Mouse (Mus musculus): ENCODE measurements at regions not wholly inside any gene's neighbourhood (a gene's known extent, or its start where the extent isn't known, plus 50 kb on each side); places are given as distances from the start of the nearest gene placed in this dataset.

- ATAC-seq (ENCODE audit: extremely low read depth, insufficient number of reproducible peaks, low FRiP score, poor library complexity, severe bottlenecking) (no peak), DNase-seq (ENCODE audit: low spot score) (no peak)
- H3K27me3 ChIP-seq (ENCODE audit: insufficient read depth, low read length), result no peaks in the 10 kb centered on the region
- H3K4me1 ChIP-seq (ENCODE audit: insufficient read depth, low read depth, low read length), result no peaks in the 10 kb centered on the region
- H3K36me3 ChIP-seq (replicated peaks), result no peaks in the 10 kb centered on the region
- no peak for TF ChIP-seq GATA2 (IDR thresholded peaks at IDR 0.05; ENCODE audit: borderline replicate concordance, low read depth, low read length)
- no peak for TF ChIP-seq CTCF (IDR thresholded peaks at IDR 0.05; ENCODE audit: low read depth, low read length)
- TF ChIP-seq GATA1 (IDR thresholded peaks at IDR 0.05; ENCODE audit: borderline replicate concordance, low read length), result no peak
- TF ChIP-seq TAL1 (conservative IDR thresholded peaks at IDR 0.05; ENCODE audit: low read depth, low read length), result no peak
- TF ChIP-seq POLR2AphosphoS5 (IDR thresholded peaks at IDR 0.05; ENCODE audit: insufficient replicate concordance, low read depth, low read length), result no peak
- H3K9me3 ChIP-seq (replicated peaks), result peaks cover 2% of the 10 kb centered on the region; the same call in 1 of the 2 replicates
- H3K4me3 ChIP-seq (ENCODE audit: low read depth, low read length), result no peak overlapping the region
Measured at GRCm38 (mm10) chr16:73379056-73379455, 1032.6 kb downstream of the Robo2 start.

- H3K36me3 ChIP-seq (replicated peaks), result no peaks in the 10 kb centered on the region
- no peak for DNase-seq (ENCODE audit: low spot score)
- peaks cover 4% of the 10 kb centered on the region; the same call in 1 of the 2 replicates for H3K9me3 ChIP-seq (replicated peaks)
- no peak overlapping the region for H3K4me3 ChIP-seq (ENCODE audit: low read depth, low read length)
- no peaks in the 10 kb centered on the region for H3K4me1 ChIP-seq (ENCODE audit: insufficient read depth, low read depth, low read length)
- ATAC-seq (ENCODE audit: extremely low read depth, insufficient number of reproducible peaks, low FRiP score, poor library complexity, severe bottlenecking), result no peak
- no peaks in the 10 kb centered on the region for H3K27me3 ChIP-seq (ENCODE audit: insufficient read depth, low read length)
- TF ChIP-seq GATA1 (IDR thresholded peaks at IDR 0.05; ENCODE audit: borderline replicate concordance, low read length), result no peak
- TF ChIP-seq POLR2AphosphoS5 (IDR thresholded peaks at IDR 0.05; ENCODE audit: insufficient replicate concordance, low read depth, low read length), result no peak
- TF ChIP-seq GATA2 (IDR thresholded peaks at IDR 0.05; ENCODE audit: borderline replicate concordance, low read depth, low read length), result no peak
- TF ChIP-seq CTCF (IDR thresholded peaks at IDR 0.05; ENCODE audit: low read depth, low read length), result no peak
- no peak for TF ChIP-seq TAL1 (conservative IDR thresholded peaks at IDR 0.05; ENCODE audit: low read depth, low read length)
Measured at GRCm38 (mm10) chr16:73374608-73375165, 1036.9 kb downstream of the Robo2 start.

GRCm38 (mm10) chr16:73368607-73369233 lies 1042.9 kb downstream of the Robo2 start:
- Histone ChIP-seq H3K27me3 (ENCODE audit: insufficient read depth, low read length) (no peaks in the 10 kb centered on the region), H3K4me3 (ENCODE audit: low read depth, low read length) (no peak overlapping the region), H3K36me3 (replicated peaks) (no peaks in the 10 kb centered on the region), H3K9me3 (replicated peaks) (peaks cover 14% of the 10 kb centered on the region), H3K4me1 (ENCODE audit: insufficient read depth, low read depth, low read length) (no peaks in the 10 kb centered on the region)
- no peak for ATAC-seq (ENCODE audit: extremely low read depth, insufficient number of reproducible peaks, low FRiP score, poor library complexity, severe bottlenecking)
- TF ChIP-seq POLR2AphosphoS5 (IDR thresholded peaks at IDR 0.05; ENCODE audit: insufficient replicate concordance, low read depth, low read length) (no peak), CTCF (IDR thresholded peaks at IDR 0.05; ENCODE audit: low read depth, low read length) (no peak), GATA1 (IDR thresholded peaks at IDR 0.05; ENCODE audit: borderline replicate concordance, low read length) (no peak), TAL1 (conservative IDR thresholded peaks at IDR 0.05; ENCODE audit: low read depth, low read length) (no peak), GATA2 (IDR thresholded peaks at IDR 0.05; ENCODE audit: borderline replicate concordance, low read depth, low read length) (no peak)
- no peak for DNase-seq (ENCODE audit: low spot score)

GRCm38 (mm10) chr16:73367926-73368325 lies 1043.7 kb downstream of the Robo2 start:
- no peak for DNase-seq (ENCODE audit: low spot score)
- H3K27me3 ChIP-seq (ENCODE audit: insufficient read depth, low read length), result no peaks in the 10 kb centered on the region
- no peak for TF ChIP-seq CTCF (IDR thresholded peaks at IDR 0.05; ENCODE audit: low read depth, low read length)
- TF ChIP-seq GATA2 (IDR thresholded peaks at IDR 0.05; ENCODE audit: borderline replicate concordance, low read depth, low read length), result no peak
- no peak for TF ChIP-seq TAL1 (conservative IDR thresholded peaks at IDR 0.05; ENCODE audit: low read depth, low read length)
- no peak for TF ChIP-seq GATA1 (IDR thresholded peaks at IDR 0.05; ENCODE audit: borderline replicate concordance, low read length)
- TF ChIP-seq POLR2AphosphoS5 (IDR thresholded peaks at IDR 0.05; ENCODE audit: insufficient replicate concordance, low read depth, low read length), result no peak
- no peak for ATAC-seq (ENCODE audit: extremely low read depth, insufficient number of reproducible peaks, low FRiP score, poor library complexity, severe bottlenecking)
- peaks cover 10% of the 10 kb centered on the region for H3K9me3 ChIP-seq (replicated peaks)
- H3K4me3 ChIP-seq (ENCODE audit: low read depth, low read length), result no peak overlapping the region
- no peaks in the 10 kb centered on the region for H3K4me1 ChIP-seq (ENCODE audit: insufficient read depth, low read depth, low read length)
- no peaks in the 10 kb centered on the region for H3K36me3 ChIP-seq (replicated peaks)

- Histone ChIP-seq H3K4me3 (ENCODE audit: low read depth, low read length) (no peak overlapping the region), H3K27me3 (ENCODE audit: insufficient read depth, low read length) (no peaks in the 10 kb centered on the region), H3K4me1 (ENCODE audit: insufficient read depth, low read depth, low read length) (no peaks in the 10 kb centered on the region), H3K9me3 (replicated peaks) (peaks cover 10% of the 10 kb centered on the region), H3K36me3 (replicated peaks) (no peaks in the 10 kb centered on the region)
- ATAC-seq (ENCODE audit: extremely low read depth, insufficient number of reproducible peaks, low FRiP score, poor library complexity, severe bottlenecking) (no peak), DNase-seq (ENCODE audit: low spot score) (no peak)
- TF ChIP-seq CTCF (IDR thresholded peaks at IDR 0.05; ENCODE audit: low read depth, low read length) (no peak), GATA1 (IDR thresholded peaks at IDR 0.05; ENCODE audit: borderline replicate concordance, low read length) (no peak), GATA2 (IDR thresholded peaks at IDR 0.05; ENCODE audit: borderline replicate concordance, low read depth, low read length) (no peak), TAL1 (conservative IDR thresholded peaks at IDR 0.05; ENCODE audit: low read depth, low read length) (no peak), POLR2AphosphoS5 (IDR thresholded peaks at IDR 0.05; ENCODE audit: insufficient replicate concordance, low read depth, low read length) (no peak)
Measured at GRCm38 (mm10) chr16:73367226-73367840, 1044.3 kb downstream of the Robo2 start.

- Histone ChIP-seq H3K9me3 (replicated peaks) (peaks cover 5% of the 10 kb centered on the region; the same call in 1 of the 2 replicates), H3K27me3 (ENCODE audit: insufficient read depth, low read length) (no peaks in the 10 kb centered on the region), H3K4me3 (ENCODE audit: low read depth, low read length) (no peak overlapping the region), H3K4me1 (ENCODE audit: insufficient read depth, low read depth, low read length) (no peaks in the 10 kb centered on the region), H3K36me3 (replicated peaks) (no peaks in the 10 kb centered on the region)
- DNase-seq (ENCODE audit: low spot score) (no peak), ATAC-seq (ENCODE audit: extremely low read depth, insufficient number of reproducible peaks, low FRiP score, poor library complexity, severe bottlenecking) (no peak)
- TF ChIP-seq POLR2AphosphoS5 (IDR thresholded peaks at IDR 0.05; ENCODE audit: insufficient replicate concordance, low read depth, low read length) (no peak), GATA2 (IDR thresholded peaks at IDR 0.05; ENCODE audit: borderline replicate concordance, low read depth, low read length) (no peak)
Measured at GRCm38 (mm10) chr16:73350698-73351097, 1042.6 kb downstream of the Robo1 start.

Data from G1E (cell line).